Mouse (Mus musculus) hematopoietic stem cell, adult 5-6 weeks (primary cell): ENCODE data around the gene Ugt1a7c. TPM values are rescaled to one million over a fixed set of nuclear protein-coding genes. Genes with fewer than 3 reads are reported as not detected.
"Not testable (repeated sequence)": the region's sequence is repeated elsewhere in the genome, so short reads cannot be mapped to it uniquely, and the experiment has no call there.

ENCODE experiments used
- ATAC-seq, 2 experiments: fragments of 125-278 bp in 1 of 2; replicated peaks in 1 of 2; 2 replicates each; pipeline ENCODE4 v1.8.0; 2016 to 2017; ENCODE audit warnings: inconsistent platforms in 2 of 2, mild to moderate bottlenecking in 2 of 2, moderate number of reproducible peaks in 2 of 2, low read depth in 1 of 2, moderate TSS enrichment in 1 of 2; ENCODE audit not compliant: low FRiP score in 2 of 2, poor library complexity in 2 of 2, severe bottlenecking in 2 of 2, insufficient read depth in 1 of 2, low TSS enrichment in 1 of 2
- total RNA-seq: library from RNA; stranded (forward); fragments of 172-1452, 232-1000 nt; gene quantifications from 2 replicates; pipeline ENCODE4 v1.2.3, GENCODE M21; 2017

Gene Ugt1a7c
- total RNA-seq, 1 experiment from 2014 or later, result 42.9 TPM

DNA sequence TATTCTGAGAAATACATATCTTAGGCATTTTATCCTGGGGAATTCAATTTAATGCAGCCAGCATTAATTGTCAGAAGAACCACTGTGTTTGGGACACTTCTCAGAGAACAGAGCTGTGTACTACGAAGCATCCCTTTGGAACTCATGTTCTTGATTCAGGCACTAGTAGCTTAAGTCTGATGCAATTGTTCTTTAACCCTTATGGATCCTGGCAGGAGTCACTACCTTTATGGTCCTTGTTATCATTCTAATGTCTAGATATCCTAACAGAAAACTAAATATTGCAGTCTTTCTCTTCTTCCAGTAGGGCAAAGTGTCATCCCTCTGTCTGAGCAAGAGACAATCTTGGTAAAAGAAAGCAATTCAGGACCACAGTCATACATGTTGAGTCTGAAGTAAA, 118.2 kb downstream of the Ugt1a7c start:
- no peak for ATAC-seq

DNA sequence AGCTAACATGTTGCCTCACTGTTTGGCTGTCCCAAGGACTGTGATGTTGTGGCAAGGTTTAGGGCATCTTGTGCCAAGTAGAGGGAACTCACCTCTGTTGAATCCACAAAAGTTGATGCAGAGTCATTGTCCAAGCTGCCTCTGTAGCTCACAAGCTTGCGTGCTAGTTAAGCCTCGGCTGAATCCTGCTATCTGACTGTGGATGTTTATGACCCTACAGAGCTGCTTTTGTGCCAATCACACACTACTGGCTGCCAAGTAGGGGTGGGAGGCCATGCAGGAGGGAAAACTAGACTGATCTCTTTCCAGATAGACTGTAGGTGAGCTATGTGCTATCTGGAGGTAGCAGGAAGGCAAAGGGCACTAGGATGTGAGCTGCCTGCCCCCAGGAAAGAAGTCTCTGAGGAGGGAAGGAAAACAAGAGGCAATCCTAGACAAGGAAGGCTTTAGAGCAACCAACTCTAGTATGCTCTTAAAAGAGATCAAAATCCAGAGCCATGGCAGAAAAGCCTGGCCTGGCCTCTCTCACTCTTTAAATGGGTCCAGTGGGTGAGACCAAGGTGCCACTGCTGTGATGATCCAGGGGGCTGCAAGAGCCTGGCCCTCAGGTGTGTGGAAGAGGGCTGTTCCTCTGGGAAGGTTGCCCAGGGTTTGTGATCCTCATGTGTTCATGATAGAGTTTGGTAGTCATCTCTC, 119.1 kb downstream of the Ugt1a7c start:
- peak in 1 of 2 experiments; percentile 7; a peak in 1 of 4 replicates for ATAC-seq

DNA sequence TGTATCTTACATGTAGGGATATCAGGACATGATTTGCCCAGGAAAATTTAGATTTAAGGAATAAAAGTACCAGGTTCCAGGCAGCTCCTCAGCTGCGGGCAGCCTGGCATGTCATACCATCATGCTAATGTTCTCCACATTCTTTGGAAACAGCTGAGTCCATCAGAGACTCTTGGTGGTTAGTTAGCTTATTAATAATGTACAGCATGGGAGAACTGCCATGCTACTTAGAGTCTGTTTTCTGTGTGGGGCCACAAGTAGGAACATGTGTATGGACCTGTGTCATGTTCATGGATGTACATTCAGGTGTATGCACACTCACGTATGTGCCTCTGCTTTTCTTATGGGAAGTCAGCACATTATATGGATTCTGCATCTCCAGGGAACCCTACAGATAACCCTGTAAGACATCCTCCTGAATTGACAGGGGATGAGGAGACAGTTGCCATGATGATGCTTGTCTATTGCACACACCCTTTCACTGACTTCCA, 119.6 kb downstream of the Ugt1a7c start:
- peak in 1 of 2 experiments; percentile 1; a peak in 1 of 4 replicates for ATAC-seq

DNA sequence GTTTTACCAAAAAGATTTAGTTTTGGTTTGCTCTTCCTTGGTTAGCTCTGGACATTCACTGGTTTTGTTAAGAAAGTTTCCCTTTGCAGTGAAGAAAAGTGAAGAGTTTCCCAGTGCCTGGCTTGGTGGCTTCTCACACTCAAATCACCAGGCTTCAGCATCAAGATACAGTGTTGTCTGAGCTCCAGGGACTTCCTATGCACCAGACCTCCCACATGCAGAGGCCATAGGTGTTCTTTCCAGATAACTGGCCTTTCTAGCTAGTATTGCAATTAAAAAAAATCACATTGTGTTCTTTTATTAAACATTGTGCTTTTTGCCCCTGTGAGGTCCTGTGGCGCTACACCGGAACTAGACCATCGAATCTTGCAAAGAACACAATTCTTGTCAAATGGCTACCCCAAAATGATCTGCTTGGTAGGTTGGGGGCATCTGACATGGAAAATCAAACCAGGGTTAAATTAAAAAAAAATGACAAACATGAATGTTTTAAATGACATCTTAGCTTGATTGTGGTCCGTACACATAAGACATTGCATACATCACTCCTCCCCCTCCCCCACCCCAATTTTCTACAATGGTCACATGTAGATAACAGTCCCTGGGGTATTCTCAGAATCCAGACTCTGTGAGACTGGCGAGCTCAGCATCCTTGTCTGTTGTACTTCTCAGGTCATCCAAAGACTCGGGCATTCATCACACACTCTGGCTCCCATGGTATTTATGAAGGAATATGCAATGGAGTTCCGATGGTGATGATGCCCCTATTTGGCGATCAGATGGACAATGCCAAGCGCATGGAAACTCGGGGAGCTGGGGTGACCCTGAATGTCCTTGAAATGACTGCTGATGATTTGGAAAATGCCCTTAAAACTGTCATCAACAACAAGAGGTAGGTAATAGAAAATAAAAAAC, 120.9 kb downstream of the Ugt1a7c start:
- ATAC-seq, result no peak

DNA sequence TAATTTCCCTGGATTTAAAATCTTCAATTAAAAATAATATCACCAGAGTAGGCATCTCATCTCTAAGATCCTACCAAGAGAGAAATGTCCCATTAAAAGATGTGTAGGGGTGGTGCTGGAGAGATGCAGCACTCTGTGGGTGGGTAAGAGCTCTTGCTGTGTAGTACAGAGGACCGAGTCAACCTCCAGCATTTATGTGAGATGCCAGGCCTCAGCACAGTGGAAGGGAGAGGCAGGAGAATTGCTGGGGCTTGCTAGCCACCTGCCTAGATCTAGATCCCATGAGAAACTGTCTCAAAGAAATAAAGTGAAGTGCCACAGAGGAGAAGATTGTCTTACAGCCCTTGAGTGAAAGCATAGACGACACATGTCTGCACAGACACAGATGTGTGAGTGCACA, 121.7 kb downstream of the Ugt1a7c start:
- no peak for ATAC-seq

DNA sequence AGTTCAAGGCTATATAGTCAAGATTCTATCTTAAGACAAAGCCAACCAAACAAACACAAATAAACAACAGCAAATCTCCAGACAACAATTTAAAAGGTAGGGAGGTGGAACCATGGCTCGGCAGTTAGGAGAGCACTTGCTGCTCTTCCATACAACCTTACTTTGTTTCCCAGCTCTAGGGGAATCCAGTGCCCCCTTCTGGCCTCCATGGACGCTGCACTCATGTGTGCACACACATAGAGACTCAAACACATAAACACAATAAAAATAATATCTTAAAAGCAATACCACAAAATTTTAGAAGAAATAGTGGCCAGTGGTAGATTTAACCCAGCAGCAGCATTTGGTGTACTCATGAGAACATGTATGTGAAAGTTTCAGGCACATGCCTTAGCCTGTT, 122.3 kb downstream of the Ugt1a7c start:
- no peak for ATAC-seq

DNA sequence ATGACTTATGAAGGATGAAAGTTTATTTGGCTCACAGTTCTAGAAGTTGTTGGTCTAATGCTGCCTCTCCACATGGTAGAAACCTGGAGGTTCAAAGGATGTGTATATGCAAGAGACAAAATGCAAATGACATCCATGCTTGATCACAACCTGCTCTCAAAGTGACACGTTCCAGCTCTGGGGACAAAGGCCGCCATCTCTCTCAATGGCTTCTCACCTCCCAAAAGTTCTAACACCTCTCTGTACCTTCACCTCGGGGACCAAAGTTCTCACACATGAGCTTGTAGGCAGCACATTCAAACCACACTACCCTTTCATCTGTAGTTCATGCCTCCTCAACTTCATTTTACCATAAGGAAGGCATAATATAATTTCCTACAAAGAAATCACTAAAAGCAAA, 122.7 kb downstream of the Ugt1a7c start:
- no peak for ATAC-seq

DNA sequence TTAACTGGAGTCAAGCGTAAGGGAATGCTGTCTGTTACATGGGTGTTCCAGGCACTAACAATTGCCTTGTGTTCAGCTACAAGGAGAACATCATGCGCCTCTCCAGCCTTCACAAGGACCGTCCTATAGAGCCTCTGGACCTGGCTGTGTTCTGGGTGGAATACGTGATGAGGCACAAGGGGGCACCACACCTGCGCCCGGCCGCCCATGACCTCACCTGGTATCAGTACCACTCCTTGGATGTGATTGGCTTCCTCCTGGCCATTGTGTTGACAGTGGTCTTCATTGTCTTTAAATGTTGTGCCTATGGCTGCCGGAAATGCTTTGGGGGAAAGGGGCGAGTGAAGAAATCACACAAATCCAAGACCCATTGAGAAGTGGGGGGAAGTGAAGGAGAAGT, 123.2 kb downstream of the Ugt1a7c start:
- no peak for ATAC-seq

DNA sequence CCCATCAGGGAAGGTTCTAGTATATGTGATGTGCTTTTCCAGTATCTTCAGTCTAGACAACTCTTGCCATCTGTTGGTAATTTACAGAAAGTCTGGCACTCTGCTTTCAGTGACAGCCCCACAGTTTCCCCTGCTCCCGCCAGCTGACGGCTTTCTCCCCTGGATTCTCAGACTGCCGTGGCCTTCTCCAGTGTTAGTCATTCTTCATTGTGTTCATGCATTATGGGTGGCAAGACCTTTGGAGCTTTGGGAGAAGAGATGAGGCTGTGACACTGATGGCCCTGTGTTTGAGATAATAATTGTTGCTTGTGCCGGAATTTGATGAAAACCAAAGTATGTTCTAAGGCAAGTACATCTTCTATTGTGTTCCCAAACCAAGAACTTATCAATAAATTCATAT, 123.7 kb downstream of the Ugt1a7c start:
- no peak for ATAC-seq

DNA sequence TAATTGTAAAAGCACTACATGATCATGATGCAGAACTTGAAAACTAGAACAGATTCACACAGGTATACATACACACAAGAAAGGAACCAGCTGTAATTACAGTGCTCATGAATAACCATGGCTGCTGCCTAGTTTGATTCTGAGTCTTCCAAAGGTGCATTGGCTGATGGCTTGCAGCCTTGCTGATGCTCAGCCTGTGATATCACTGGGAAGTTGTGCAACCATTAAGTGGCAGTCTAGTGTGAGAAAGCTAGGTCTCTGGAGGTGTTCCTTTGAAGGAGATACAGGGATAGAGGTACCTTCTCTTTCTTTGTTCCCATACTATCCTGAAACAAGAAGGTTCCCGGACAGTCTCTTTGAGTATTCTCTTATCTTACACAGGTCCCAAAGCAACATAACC, 124.2 kb downstream of the Ugt1a7c start:
- no peak for ATAC-seq

DNA sequence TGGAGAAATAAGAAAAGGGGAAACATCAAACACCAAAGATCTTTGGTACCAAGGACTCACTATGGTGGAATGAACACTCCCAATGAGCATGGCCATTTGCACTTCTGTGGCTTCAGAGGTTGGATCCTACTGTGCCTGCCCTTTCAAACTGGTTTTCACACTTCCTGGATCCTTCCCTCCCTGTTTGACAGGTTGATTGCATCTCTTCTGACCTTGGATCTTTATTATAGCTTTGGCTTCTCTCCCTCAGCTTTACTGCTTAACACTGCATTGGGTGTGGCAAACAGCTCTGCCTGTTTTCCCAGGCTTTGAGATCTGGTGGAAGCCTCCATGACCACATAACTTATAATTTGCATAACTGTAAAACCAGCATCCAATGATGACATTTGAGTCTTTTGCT, 125.5 kb downstream of the Ugt1a7c start:
- no peak for ATAC-seq

DNA sequence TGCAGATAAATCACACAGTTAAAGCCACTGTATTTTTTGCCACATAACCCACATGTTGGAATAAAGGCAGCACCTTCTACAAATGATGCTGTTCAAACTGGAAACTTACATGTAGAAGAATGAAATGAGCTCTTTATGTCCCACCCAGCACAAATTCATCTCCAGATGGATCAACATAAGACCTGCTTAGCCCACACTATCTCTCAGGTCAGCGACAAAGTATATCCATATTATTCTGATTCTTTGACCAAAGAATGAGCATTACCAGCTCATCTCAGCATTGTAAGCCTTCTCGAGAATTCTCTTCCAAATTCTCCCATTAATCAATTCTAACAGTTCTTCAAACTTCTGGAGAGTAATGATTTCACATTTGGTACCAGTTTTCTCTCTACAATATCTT, 127.4 kb downstream of the Ugt1a7c start:
- no peak for ATAC-seq

DNA sequence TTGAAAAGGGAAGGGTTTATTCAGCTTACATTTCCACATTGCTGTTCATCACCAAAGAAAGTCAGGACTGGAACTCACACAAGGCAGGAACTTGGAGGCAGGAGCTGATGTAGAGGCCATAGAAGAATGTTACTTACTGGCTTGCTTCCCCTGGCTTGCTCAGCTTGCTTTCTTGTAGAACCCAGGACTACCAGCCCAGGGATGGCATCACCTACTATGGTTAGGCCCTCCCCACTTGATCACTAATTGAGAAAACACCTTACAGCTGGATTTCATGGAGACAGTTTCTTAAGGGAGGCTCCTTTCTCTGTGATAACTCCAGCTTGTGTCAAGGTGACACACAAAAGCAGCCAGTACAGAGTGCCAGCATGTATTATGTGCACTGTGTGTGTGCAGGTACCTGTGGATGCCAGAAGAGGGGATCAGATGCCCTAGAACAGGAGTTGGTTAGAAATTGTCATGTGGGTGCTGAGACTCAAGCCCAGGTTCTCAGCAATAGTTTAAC, 128.2 kb downstream of the Ugt1a7c start:
- not testable (repeated sequence) for ATAC-seq

DNA sequence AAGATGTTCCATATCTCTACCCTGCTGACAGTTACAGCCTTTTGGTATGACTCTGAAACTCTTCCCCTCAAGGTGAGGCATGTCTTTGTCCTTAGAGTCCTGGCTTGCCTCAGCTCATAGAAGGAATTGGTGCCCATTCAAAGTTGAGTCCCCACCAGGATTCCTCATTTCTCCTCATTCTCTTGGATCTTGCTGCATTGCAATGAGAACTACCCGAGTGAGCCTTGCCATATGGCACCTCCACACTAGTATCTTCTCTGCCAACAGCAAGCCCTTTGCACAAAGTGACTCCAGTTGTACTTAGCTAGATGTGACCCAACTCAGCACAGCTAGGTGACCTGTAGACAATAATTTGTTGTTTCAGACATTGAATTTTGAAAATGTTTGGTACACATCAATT, 128.7 kb downstream of the Ugt1a7c start:
- no peak for ATAC-seq

DNA sequence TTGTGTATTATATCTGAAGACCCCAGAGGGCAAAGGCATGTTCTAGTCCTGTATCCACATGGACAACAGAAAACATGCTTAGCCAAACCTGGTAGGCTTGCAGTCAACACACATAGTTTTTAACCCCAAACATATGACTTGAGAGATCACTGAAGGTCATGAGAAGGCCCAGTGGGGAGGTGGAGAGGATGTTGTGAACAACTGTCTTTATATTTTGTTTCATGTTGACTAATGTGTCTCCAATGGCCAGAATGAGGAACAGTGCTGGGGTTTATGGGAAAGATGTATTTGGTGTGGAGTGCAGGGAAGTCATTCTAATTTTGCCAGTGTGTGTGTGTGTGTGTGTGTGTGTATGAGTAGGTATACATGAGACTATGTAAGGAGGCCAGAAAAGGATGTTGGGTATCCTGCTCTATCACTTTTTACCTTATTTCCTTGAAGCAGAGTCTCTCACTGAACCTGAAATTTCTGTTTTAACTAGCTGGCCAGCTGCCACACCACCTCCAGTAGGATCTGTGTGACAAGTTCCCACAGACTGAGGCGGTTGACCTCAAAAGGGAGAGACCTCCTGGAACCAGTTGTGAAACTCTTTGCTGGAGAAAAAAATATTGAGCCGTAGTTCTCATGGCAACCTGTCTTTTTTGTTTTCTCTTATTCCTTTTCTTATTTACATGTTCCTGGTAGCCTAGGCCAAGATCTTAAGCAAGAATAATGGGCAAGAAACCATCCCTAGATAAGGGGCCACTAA, 129.3 kb downstream of the Ugt1a7c start:
- no peak for ATAC-seq

DNA sequence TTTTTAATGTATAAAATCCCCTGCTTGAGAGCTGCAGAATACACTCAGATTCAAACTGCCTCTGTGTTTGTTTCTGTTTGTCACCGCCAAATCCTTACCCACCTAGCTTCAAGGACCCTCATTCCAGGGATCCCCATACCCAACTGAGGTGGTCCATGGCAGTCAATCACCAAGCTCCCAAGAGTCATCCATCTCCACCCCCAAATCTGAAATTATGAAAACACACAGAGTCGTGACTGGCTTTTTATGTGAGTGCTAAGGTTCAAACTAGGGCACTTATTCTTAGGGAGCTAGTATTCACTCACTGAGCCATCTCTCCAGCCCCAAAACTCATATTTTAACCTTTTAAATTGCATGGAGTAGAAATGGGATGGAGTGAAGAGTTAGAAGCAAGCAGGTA, 130.4 kb downstream of the Ugt1a7c start:
- not testable (repeated sequence) for ATAC-seq

DNA sequence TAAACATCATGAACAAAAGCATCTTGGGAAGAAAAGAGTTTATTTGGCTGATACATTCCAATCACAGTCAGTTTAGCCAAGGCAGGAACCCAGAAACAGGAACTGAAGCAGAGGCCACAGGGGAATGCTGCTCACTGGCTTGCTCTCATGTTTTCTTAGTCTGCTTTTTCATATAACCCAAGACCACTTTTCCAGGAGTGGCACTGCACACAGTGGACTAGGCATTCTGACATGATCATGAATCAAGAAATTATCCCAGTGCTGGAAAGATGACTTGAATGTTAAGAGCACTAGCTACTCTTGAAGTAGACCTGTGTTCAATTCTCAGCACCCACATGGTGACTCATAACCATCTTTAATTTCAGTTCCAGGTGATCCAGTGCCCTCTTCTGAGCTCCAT, 130.9 kb downstream of the Ugt1a7c start:
- no peak for ATAC-seq
